Mouse (Mus musculus) adrenal gland, adult 2 months (tissue): ENCODE measurements around the gene N6amt1. TPM values are rescaled to one million over a fixed set of nuclear protein-coding genes. Genes with fewer than 3 reads are reported as not detected.

Experiments used
- DNase-seq: peaks from one replicate; pipeline ENCODE4 v3.0.0; 2021
- long read RNA-seq: library from polyadenylated mRNA; stranded (forward); transcript quantifications from one replicate; pipeline ENCODE4 v2.0.0, GENCODE M21; 2021
- polyA plus RNA-seq: library from polyadenylated mRNA; depleted of rRNA; stranded (reverse); fragments of >200 nt; gene quantifications from 2 replicates; pipeline ENCODE4 v1.2.3, GENCODE M21; 2012; rRNA removed
- total RNA-seq, 2 experiments: library from RNA; stranded (reverse); gene quantifications; 2 replicates each; pipeline ENCODE4 v1.2.3; 2021

Gene N6amt1
- total RNA-seq (10 to 100 TPM; 20.1 to 23.7 TPM), polyA plus RNA-seq (5.1 and 5.5 TPM in 2 replicates)
- long read RNA-seq, transcript N6amt1-203 (5 exons, 1,700 nt): minor isoform, 5 of 23 reads
- long read RNA-seq, transcript N6amt1-201 (6 exons, 1,884 nt): major isoform, 16 of 23 reads
- long read RNA-seq, partial matches to known transcripts: 0 of 23 reads
- long read RNA-seq, other reads (novel, unspliced or antisense): 1 of 23 reads

DNA sequence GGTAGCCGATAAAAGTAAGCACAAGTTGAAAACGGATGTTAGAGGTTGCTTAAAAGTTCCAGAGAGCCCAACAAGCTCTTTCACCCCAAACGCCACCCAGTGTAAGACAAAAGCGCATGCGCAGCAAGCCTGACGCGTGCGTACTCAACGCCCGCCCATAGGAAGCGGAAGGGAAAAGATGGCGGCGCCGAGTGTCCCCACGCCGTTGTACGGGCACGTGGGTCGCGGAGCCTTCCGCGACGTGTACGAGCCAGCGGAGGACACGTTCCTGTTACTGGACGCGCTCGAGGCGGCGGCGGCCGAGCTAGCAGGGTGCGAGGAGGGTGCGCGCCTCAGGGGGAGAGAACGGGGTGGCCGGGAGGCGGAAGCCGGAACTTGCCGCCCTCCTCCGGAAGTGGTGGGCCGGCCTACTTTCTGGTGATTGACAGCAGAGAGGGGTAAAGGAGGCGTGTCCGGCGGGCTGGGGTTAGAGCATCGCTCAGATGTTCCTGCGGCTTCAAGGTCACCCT, at the start of gene N6amt1:
Gene N6amt1 (plus strand): TSS at position 111 of the 509 bp plus-strand sequence.
- peak; percentile 96 for DNase-seq

DNA sequence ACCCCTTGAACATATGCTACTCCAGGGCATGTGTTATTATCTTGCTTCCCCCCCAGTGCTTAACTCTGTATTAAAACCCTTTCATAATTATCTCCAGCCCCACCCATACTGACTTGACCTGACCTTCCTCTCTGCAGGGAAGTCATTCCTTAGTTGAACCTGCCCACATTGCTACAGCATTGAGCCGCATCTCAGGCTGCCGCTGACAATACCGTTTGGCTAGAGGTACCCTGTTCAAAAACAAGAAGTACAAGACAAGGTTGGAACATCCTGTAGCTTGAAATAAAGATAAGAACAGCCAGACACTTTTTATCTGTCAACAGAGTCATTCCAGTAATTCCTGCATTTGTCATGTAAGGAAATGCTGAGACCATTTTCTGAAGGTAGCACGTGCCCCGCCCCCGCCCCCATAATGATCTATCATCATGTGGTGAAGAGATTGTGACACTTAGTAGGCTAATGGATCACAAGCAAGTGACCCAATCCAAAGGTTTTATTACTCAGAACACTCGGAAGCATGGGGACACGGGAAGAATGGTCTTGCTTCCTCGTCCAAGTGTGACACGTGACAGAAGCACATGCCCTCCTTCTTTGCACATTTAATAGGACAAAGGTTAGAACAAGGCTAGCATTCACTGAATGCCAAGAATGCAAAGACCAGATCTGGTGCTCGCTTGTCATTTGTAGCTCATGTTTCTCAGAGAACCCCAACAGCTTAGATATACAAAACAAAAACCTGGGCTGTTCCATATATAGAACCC, 48.6 kb upstream of the N6amt1 start:
- DNase-seq: no peak

DNA sequence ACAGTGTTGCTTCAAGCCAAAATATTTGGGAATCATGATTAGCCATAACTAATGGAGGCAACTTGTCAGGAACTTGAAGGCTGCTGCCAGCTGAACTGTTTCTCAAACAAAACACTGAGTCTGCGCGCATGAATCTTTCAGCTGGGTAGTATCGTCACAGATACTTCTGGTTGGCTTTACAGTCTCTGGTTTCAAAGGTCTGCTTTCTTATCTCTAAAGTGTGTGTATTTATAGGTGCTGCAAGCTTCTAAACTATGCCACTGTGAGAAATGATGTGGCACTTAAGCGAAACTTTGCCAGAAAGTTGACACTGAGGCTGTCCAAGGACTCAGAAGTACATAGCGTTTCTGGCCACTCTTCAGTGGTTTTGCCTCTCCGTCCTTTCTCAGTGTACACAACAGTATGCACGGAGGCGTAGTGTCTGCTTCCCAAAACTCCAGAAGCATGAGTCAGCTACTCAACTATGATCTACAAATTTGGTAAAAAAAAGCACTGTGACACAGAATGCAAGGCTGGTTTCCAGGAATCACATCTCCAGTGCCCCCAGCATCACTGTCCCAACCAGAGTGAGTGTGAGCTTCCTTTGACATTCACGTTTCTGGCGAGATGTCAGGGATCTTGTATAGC, 46.8 kb upstream of the N6amt1 start:
- DNase-seq: peak; percentile 9

DNA sequence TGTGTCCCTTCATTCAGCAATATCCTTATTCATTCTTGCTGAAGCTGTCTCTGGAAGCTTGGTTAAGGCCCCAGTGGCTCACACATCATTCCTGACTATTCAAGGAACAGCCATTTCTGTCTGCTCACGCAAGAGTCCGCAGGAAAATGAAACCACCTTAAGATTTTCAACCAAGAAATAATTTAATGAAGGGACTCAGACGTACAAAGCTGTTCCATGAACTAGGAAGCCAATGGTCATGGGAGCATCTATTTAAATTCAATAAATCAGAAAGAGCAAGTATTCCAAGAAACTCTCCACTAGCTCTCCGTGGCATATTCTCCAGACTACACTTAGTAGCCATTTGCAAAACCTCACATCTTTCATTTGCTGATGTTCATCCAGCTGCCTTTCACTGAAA, 43.3 kb upstream of the N6amt1 start:
- DNase-seq: no peak

DNA sequence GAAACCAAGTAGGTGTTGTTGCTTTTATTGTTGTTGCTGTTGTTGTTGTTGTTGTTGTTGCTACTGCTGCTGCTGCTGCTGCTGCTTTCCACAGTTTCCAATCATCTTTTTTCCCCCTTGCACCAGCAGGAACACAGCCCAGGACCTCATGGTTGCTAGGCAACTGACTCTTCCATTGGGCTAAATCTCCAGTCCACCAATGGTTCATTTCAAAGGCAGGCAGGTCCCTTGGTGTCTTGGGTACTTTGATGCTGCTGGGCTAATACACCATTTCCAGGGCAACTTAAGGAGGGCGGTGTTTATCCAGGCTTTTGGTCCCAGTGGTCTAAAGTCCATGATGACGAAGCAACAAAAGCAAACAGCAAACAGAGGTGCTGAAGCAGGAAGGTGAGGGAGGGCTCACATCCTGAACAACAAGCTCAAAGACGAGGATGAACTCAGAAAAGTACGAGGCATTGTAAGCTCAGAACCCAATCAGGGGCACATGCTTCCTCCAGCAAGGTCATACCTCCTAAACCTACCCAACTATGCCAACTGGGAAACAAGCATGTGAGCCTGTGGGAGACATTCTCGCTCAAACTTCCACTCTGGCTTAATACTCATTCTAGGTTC, 35.7 kb upstream of the N6amt1 start:
- DNase-seq: no peak

DNA sequence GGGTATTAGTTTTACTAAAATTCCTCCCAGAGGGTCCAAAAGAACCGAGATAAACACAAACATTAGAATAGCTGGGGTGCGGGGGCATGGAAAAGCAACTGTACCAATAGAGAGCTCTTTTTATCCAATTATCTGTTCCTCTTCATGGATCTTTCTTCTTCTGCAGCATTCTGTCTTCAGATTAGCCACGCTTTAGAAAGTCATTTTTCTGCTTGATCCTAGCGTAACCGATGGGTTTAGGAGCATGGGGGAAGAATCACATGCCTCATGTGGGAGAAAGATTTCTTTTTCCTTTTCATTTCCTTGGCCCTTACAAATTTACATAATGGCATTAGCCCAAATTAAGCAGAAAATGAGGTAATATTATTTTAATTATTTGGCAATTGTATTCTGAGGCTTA, 35.0 kb upstream of the N6amt1 start:
- DNase-seq: no peak

DNA sequence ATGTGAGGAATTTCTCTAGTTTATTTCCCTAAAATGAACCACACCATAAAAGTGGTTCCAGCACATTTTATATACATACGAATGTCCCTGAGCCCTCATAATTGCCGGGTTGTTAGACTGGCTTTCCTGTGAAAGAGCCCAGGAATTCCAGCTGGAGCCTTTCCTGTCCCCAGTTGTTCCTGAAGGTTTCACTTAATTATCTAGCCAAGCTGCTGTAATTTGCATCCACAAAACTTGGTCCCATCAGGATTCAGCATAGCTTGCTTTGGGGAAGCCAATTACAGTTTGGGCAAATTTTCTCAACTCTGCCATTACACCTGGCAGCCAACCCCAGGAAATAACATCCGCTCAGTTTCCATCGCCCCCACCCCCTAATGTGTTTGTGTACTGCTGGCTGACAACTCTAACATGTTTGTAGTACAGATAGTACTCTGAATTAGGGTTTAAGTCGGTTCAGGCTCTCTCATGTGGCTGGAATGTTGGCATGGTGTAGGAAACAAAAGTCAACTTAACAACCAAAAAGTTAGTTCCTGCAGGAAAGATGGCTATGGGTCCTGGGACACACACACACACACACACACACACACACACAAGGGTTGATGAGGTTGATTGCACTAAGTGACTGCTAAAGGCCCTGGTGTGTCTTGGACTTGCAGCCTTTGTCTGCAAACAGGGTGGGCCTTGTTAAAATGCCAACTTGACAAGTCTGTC, 34.3 kb upstream of the N6amt1 start:
- DNase-seq: no peak

DNA sequence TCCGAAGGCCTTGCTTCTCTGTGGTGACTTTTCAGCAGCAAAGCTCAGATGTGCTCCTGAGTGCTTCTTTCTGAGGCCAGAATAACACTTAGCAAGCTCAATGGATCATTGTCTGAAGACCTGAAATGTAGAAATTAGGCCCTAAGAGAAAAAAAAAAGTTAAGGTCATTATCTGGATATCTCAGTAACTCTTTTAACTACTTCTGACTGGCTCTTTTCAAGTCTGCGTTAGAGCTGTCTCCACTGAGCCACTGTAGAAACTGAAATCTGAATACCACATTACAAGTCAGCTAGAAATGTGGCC, 33.8 kb upstream of the N6amt1 start:
- no peak for DNase-seq

DNA sequence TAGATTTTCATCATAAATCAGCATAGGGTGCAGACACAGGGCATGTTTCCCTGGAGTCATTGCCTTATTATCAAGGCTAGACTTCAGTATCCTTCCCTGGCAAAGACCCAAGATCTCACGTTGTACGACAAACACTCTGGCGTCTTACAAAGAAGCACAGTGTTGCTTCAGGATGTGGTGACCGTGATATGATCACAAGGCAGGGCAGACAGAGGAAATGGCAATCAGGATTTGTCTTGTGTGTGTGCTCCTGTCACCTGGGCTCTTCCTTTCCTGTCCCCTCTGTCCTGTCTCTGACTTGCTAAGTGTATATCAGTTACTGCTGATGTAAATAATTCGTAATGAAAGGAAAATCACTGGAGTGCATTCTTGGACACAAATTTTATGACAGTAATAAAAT, 29.4 kb upstream of the N6amt1 start:
- peak; percentile 12 for DNase-seq

DNA sequence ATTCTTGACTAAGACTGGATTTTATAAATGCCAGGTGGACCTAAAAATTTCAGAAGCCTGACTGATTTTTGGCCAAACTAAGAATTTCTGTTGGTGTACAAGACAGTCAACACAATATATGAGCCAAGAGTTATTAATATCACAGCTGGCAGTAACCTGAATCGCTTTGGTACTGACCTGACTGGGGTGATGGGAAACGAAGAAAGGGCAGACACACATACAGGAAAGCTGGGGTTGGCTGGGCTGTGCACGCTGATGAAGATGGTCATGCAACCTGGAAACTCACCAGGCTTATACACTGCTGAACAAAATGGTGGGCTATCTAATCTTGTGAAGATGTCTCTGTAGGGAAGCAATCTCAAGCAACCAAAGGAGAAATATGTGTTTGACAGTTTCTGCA, 24.0 kb upstream of the N6amt1 start:
- DNase-seq: no peak

DNA sequence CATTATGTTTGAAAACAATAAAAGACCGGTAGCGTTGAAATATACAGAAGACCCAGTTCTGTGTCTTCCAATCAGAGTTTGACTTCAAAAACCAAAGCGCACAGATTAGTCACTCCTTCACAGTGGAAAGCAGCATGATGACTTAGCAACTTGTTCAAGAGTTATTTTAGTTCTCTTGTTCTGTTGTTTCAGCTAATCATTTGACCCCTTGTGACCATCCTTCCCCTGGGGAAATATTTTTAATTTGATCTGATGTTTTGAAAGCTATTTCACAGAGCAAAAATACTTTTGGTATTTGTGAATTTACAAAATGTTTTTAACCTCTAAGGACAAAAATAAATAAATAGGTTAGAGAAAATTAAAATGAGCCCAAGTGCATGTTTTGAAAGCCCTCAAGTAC, 19.2 kb upstream of the N6amt1 start:
- DNase-seq: no peak

DNA sequence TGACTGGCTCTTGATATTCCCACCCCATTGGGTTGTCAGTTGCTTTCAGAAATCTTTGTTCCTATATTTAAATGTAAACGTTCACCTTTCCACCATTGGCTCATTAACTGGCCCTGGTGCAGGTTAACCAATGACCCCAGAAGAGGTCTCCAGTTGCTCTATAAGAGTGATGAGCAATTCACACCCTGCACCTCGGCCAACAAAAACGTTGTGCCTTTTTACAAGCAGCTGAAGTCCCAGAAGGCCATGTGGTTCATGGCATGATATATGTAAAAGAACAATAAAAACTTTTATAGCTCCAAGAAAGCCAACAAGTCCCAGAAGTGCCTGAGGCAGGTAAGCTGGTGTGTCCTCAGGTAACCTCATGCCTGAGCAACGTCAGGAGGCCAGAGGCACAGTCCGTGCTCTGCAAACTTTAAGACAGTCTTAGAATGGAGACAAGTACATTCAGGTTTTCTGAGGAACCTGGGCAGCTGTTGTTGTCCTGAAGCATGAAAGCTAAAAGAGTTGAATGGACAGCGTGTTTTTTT, 12.9 kb upstream of the N6amt1 start:
- no peak for DNase-seq

DNA sequence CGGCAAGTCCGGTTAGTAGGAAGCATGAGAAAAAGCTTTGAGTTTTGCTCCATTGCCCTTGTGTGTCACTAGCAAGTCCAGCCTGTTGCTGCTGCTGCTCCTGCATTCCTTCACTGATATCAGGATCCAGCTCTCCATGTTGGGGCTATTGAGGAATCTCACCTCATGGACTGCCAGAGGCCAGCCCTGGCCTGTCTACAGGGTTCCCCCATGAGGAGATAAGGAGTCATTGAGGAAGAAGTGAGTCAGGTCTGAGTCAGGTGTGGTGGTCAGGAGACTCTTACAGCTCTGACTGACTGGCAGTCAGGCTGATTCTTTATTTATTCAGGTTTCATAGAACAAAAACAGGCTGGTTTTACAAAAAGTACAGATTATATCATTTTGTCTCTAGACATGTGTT, 5.9 kb upstream of the N6amt1 start:
- peak; percentile 9 for DNase-seq

DNA sequence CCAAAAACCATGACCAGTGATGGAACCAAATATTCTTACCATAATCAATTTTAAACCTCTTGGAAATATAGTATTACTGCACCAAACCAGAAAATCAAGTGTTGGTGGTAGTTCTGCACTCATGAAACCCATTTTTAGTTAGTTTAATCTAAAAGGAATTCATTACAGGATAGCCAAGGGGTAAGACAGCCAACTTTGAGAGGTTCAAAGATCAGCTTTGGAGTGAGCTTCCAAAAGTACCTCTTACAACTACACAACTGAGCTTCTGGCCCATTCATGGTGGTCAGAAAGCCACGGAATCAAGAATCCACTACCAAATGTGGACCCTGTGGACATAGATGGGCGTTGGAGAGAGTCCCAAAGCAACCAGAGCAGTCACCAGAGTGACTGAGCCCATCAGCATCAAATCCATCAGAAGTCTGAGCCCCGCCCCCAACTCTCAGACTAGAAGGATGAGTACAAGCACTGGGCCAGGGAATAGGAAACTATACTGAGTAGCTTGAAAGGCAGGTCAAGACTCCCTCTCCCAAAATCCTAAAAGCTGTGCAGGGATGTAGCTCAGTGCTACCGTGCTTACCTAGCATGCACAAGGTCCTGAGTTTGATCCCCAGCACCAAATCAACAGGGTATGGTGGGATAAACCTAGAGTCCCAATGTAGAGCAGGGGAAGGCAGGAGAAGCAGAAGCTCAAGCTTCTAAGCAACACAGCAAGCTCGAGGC, 2.4 kb upstream of the N6amt1 start:
- no peak for DNase-seq

DNA sequence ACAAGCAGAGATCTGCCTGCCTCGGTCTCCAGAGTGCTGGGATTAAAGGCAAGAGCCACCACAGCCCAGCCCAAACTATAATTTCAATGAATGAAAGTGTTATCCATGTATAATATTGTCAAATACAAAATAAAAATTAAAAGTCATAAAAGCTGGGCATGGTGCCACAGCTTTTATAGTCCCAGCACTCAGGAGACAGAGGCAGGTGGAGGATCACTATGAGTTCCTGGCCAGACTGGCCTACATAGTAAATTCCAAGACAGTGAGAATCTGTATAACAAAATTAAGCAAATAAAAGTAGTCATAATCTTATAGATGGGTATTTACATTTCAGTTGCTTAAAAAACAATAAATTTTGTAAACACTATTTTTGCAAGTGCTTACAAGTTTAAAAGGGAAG, 380 bp upstream of the N6amt1 start:
- DNase-seq: no peak

DNA sequence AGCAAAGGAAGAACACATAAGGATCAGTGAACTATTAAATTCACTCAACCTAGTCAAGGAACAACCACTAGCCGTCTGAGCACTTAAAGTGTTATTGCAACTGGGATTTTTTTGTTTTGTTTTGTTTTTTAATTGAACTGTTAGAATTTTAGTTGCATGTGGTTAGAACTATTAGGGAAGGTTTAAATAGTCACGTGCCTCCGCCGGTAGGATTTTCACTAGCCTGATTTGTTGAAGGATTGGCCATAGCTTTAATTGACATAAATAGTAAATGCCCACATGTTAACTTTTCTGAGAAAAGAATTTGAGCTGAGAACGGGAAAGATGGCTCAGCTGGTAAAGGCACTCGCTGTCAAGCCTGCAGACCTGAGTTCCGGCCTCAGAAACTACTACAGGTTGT, 763 bp downstream of the N6amt1 start:
- DNase-seq: no peak

DNA sequence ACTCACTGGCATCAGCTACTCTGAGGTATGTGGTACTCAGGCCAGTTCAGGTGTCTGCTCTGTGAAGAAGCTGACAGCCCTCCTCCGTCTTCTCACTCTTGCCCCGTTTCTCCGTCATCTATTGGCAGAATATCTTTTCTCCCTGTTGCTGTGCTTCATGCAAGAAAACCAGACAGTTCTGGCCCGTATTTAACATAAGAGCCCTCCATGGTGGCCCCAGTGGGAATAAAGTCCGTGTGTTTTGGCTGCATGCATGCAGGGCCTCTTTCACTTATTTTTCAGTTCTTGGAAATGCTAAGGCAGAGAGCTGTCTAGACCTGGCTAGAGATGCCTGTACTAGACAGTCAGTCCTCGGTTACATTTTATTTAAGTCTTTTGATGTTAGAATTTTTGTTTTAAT, 6.1 kb downstream of the N6amt1 start:
- DNase-seq: no peak

DNA sequence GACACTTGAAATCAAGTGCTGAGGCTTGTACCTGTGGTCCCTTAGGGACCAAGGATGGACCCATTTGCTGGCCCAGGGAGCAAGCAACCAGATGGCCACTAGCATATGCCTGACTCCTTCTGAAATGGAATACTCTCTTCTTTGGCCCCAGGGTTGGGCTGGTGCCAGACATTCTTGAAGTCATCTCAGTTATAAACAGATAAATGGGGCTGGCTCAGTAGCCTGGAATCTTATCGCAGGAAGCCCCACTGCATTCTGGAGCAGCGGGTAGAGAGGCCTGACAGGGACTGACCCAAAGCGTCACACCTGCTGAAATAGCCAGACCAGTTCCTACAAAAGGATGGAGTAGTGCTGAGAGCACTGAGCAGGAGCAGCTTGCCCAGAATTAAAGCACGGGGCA, 10.2 kb downstream of the N6amt1 start:
- peak; percentile 27 for DNase-seq

DNA sequence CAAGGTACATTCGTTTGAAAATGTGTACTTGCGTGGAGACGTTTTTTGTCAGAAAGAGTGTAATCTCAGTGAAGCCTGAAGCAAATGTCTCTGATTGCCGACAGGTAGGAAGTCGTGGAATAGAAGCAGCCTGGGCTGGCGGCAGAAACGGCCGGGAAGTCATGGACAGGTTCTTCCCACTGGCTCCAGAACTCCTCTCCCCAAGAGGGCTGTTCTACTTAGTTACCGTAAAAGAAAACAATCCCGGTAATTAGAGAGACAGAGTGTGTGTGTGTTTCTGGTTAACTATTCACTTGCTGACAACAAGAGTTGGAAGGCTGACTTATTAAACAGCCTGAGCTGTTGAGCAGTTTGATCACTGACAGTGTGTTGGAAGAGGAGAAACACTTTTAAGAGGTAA, 12.1 kb downstream of the N6amt1 start:
- no peak for DNase-seq

DNA sequence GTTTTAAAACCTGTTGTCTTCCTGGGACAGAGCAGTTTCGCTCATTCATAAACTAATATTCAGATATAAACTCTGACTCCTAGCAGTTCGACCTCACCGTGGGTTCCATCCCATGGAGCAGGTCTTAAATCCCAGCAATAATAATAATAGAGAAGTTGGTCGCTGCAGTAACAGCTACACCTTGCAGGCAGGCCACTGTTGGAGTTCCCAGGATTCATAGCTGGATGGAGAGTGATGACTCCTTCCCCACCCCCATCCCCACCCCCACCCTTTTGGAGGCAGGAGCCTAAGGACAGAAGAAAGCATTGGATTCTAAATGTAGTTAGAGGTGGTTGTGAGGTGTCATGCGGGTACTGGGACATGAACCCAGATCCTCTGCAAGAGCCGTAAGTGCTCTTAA, 12.5 kb downstream of the N6amt1 start:
- no peak for DNase-seq

DNA sequence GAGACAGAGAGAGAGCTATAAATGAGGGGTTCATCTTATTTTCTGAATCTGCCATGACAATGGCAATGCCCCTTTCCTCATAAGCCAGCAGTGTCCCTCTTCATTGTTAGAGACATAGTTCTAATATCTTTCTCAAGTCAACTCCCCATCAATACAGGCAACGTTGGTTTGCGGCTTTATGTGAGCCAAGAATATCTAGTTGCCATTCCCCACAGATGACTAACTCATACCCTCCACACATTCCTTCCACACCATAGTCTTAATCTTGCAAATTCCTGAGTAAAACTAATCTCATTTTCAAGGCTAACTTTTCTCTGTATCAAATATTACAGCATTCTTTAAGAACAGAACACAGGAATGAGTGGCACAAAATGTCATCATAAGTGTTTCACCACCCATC, 29.0 kb downstream of the N6amt1 start:
- DNase-seq: no peak

DNA sequence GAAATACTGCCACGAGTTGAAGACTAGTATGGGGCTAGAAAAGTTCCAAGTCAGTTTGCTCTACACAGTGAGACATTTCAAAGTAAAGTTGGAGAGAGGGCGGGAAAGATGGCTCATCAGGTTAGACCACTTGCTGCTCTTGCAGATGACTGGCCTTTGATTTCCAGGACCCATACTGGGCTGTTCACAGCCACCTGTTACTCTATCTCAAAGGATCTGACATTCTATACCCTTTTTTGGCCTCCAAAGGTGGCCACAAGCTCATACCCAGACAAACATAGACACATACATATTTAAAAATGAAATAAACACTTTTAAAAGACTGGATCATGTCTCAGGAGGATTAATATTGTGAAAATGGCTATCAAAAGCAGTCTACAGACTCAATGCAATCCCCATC, 30.4 kb downstream of the N6amt1 start:
- DNase-seq: no peak
